Mouse (Mus musculus) right cerebral cortex, adult 2 months (tissue): ENCODE data around the gene Ube4a.

Source experiments
- DNase-seq, 2 experiments: peaks; one replicate each; pipeline ENCODE4 v3.0.0; 2021 to 2022; ENCODE audit warnings: low spot score in 2 of 2

The Ube4a gene

GRCm38 (mm10) chr9:44903856-44904255, 61.5 kb downstream of the Ube4a start:
- DNase-seq, result no peak

GRCm38 (mm10) chr9:44900402-44900801, 65.0 kb downstream of the Ube4a start:
- no peak for DNase-seq

- DNase-seq, result no peak
Measured at GRCm38 (mm10) chr9:44899716-44900115, 65.7 kb downstream of the Ube4a start.

GRCm38 (mm10) chr9:44897024-44897423, 68.4 kb downstream of the Ube4a start:
- DNase-seq, result no peak

GRCm38 (mm10) chr9:44892664-44893063, 72.7 kb downstream of the Ube4a start:
- no peak for DNase-seq

- no peak for DNase-seq
Measured at GRCm38 (mm10) chr9:44891210-44891609, 74.2 kb downstream of the Ube4a start.

- DNase-seq, result no peak
Measured at GRCm38 (mm10) chr9:44890122-44890521, 75.3 kb downstream of the Ube4a start.

GRCm38 (mm10) chr9:44888114-44888624, 77.2 kb downstream of the Ube4a start:
- DNase-seq, result no peak

- peak; percentile 67 to 73 for DNase-seq
Measured at GRCm38 (mm10) chr9:44882981-44883569, 82.3 kb downstream of the Ube4a start.

GRCm38 (mm10) chr9:44882436-44882980, 82.9 kb downstream of the Ube4a start:
- peak; percentile 43 to 55 for DNase-seq

GRCm38 (mm10) chr9:44881941-44882435, 83.4 kb downstream of the Ube4a start:
- peak; percentile 62 to 78 for DNase-seq

- peak; percentile 96 to 98 for DNase-seq
Measured at GRCm38 (mm10) chr9:44881221-44881871, 84.1 kb downstream of the Ube4a start, which contains the start of gene Kmt2a. Gene Kmt2a, minus strand, starts transcription at chr9:44881296.

GRCm38 (mm10) chr9:44880309-44881081, 84.9 kb downstream of the Ube4a start:
- DNase-seq, result peak in 1 of 2 experiments; percentile 17

GRCm38 (mm10) chr9:44879694-44880271, 85.6 kb downstream of the Ube4a start:
- peak; percentile 22 to 35 for DNase-seq

GRCm38 (mm10) chr9:44878776-44879500, 86.5 kb downstream of the Ube4a start:
- peak in 1 of 2 experiments; percentile 46 for DNase-seq

GRCm38 (mm10) chr9:44877686-44878085, 87.7 kb downstream of the Ube4a start:
- DNase-seq, result no peak

- DNase-seq, result peak; percentile 50 to 68
Measured at GRCm38 (mm10) chr9:44875476-44875875, 89.9 kb downstream of the Ube4a start.

GRCm38 (mm10) chr9:44874198-44874597, 91.2 kb downstream of the Ube4a start:
- no peak for DNase-seq

- DNase-seq, result no peak
Measured at GRCm38 (mm10) chr9:44873665-44874064, 91.7 kb downstream of the Ube4a start.
